Comparison of ENCODE assay signal across 9 mouse cellular contexts in the genomic region with DNA sequence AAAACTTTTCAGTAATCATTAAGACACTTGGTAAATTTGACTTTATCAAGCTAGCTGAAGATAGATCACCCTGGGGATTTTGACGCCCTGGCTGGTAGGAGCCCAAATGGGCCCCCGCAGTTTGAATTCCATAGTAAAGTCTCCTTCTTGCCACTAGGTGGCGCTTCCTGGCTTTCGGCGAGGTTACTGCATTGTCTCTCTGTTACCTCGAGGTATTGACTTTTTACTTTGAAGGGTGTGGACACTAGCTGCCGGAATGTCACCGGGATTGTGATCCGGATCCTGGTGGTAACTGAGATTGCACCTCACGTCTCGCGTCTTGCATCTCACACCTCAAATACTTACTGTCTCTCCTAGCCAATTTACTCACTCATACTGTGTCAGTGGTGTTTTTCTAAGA. TPM values are rescaled to one million over a fixed set of nuclear protein-coding genes. Genes with fewer than 3 reads are reported as not detected.
DNase-seq lines count a peak whose midpoint lies in the region; ATAC-seq lines count a peak whose summit lies in the region.
"Had no signal": no experiment of that assay in that cellular context is flagged by ENCODE, and none has a peak within 500 bp of the region (broad histone marks: within the 10 kb centered on the region; RNA-seq: fewer than 3 reads in every experiment).

No protein-coding gene starts in this region.

- H3K36me3 ChIP-seq in embryonic facial prominence, embryonic 14.5 days (ENCODE audit: control insufficient read depth, insufficient read depth, low read length): no peaks in the 10 kb centered on the region
- H3K36me3 ChIP-seq in heart, embryonic 16.5 days (ENCODE audit: control insufficient read depth, insufficient read depth): no peaks in the 10 kb centered on the region
- H3K36me3 ChIP-seq in megakaryocyte, embryonic 14.5 days (replicated peaks; ENCODE audit: low read length): no peaks in the 10 kb centered on the region

- H3K9me3 ChIP-seq in embryonic facial prominence, embryonic 14.5 days (ENCODE audit: control insufficient read depth, low read length): no peaks in the 10 kb centered on the region
- H3K9me3 ChIP-seq in heart, embryonic 16.5 days (replicated peaks; ENCODE audit: control insufficient read depth, low read length): 0 out of 2 replicates have a peak, but pooled peaks cover 3% of the 10 kb centered on the region
- H3K9me3 ChIP-seq in megakaryocyte, embryonic 14.5 days: no peaks in the 10 kb centered on the region

- peaks cover 3% of the 10 kb centered on the region; the same call in 1 of the 2 replicates for H3K4me1 ChIP-seq in embryonic facial prominence, embryonic 14.5 days (ENCODE audit: control insufficient read depth, insufficient read depth, low read length)
- H3K4me1 ChIP-seq in heart, embryonic 16.5 days (ENCODE audit: control insufficient read depth, insufficient read depth, low read length): peaks cover 17% of the 10 kb centered on the region
- H3K4me1 ChIP-seq in megakaryocyte, embryonic 14.5 days: peaks cover 65% of the 10 kb centered on the region

- H3K27me3 ChIP-seq in embryonic facial prominence, embryonic 14.5 days (replicated peaks; ENCODE audit: control insufficient read depth, insufficient read depth, low read length): no peaks in the 10 kb centered on the region
- no peaks in the 10 kb centered on the region for H3K27me3 ChIP-seq in heart, embryonic 16.5 days (ENCODE audit: control insufficient read depth, insufficient read depth, low read length)
- H3K27me3 ChIP-seq in megakaryocyte, embryonic 14.5 days (replicated peaks): no peaks in the 10 kb centered on the region

- ATAC-seq in embryonic facial prominence, embryonic 14.5 days (ENCODE audit: low read depth): peak; percentile 62
- peak; percentile 64; the same call in 1 of the 2 replicates for ATAC-seq in heart, embryonic 16.5 days (replicated peaks; ENCODE audit: extremely low read depth, insufficient read depth, low FRiP score)

- H3K4me2 ChIP-seq in embryonic facial prominence, embryonic 14.5 days (ENCODE audit: low read depth, low read length): peak overlapping the region; percentile 24; the same call in 1 of the 2 replicates
- no peak overlapping the region for H3K4me2 ChIP-seq in heart, embryonic 16.5 days (ENCODE audit: low read depth, low read length)

- H3K9ac ChIP-seq in embryonic facial prominence, embryonic 14.5 days (ENCODE audit: low read depth, low read length): no peak overlapping the region
- H3K9ac ChIP-seq in heart, embryonic 16.5 days (ENCODE audit: low read length): no peak overlapping the region

- WGBS in embryonic facial prominence, embryonic 14.5 days: 8% methylated on average over 12 of the region's 12 CpGs
- WGBS in heart, embryonic 16.5 days: 2% methylated on average over 12 of the region's 12 CpGs

- H3K4me3 ChIP-seq in embryonic facial prominence, embryonic 14.5 days (ENCODE audit: low read depth, low read length): no peak overlapping the region
- no peak overlapping the region for H3K4me3 ChIP-seq in heart, embryonic 16.5 days (ENCODE audit: low read length)
- peak overlapping the region; percentile 87 for H3K4me3 ChIP-seq in megakaryocyte, embryonic 14.5 days (replicated peaks)

- H3K27ac ChIP-seq in embryonic facial prominence, embryonic 14.5 days (replicated peaks; ENCODE audit: low read depth, low read length): no peak overlapping the region
- H3K27ac ChIP-seq in heart, embryonic 16.5 days (ENCODE audit: low read length): no peak overlapping the region
- H3K27ac ChIP-seq: macrophage had no signal

- DNase-seq in left cerebral cortex, adult 18-20 months (ENCODE audit: low spot score in 2 of 2): peak; percentile 47 to 49
- DNase-seq in left cerebral cortex, adult 11 months (ENCODE audit: low spot score): no peak
- peak; percentile 76 for DNase-seq in adrenal gland, postnatal 14 days
- DNase-seq in embryonic facial prominence, embryonic 14.5 days (ENCODE audit: low spot score): peak; percentile 64
- peak; percentile 58 to 73 for DNase-seq in kidney, postnatal 36 days
- peak; percentile 44 to 51 for DNase-seq in spleen, postnatal 36 days (ENCODE audit: low spot score in 2 of 2)

RNA-seq across cellular contexts. Expression of gene Slain2, which starts 22.6 kb away (rescaled TPM):
- total RNA-seq in left cerebral cortex, adult 18-20 months (2021): 10 to 100 TPM; 21.9 to 25.3 TPM
- total RNA-seq in adrenal gland, postnatal 14 days (2021): 57.0 and 58.8 TPM in 2 replicates
- 24.9 and 25.5 TPM in 2 replicates for polyA plus RNA-seq in embryonic facial prominence, embryonic 14.5 days (2014; fragmentation: Nextera tagmentation; extraction: Ambion mirVana)
- 22.6 and 24.0 TPM in 2 replicates for polyA plus RNA-seq in heart, embryonic 16.5 days (2015; fragmentation: Nextera tagmentation; extraction: Ambion mirVana)
- polyA plus RNA-seq in megakaryocyte, embryonic 14.5 days (2012; ENCODE audit: insufficient read depth, low replicate concordance): 23.7 and 28.9 TPM in 2 replicates

RNA-seq across cellular contexts. Expression of gene Tec, which starts 23.3 kb away (rescaled TPM):
- total RNA-seq in left cerebral cortex, adult 18-20 months (2021): 1 to 10 TPM; 2.4 to 3.0 TPM
- total RNA-seq in adrenal gland, postnatal 14 days (2021): 3.3 and 4.8 TPM in 2 replicates
- 7.8 and 7.9 TPM in 2 replicates for polyA plus RNA-seq in embryonic facial prominence, embryonic 14.5 days (2014; fragmentation: Nextera tagmentation; extraction: Ambion mirVana)
- 17.9 and 23.0 TPM in 2 replicates for polyA plus RNA-seq in heart, embryonic 16.5 days (2015; fragmentation: Nextera tagmentation; extraction: Ambion mirVana)
- polyA plus RNA-seq in megakaryocyte, embryonic 14.5 days (2012; ENCODE audit: insufficient read depth, low replicate concordance): 0.80 and 4.6 TPM in 2 replicates
